Mouse (Mus musculus) CH12.LX (cell line): Measurements from ENCODE around the gene Nek9. TPM values are rescaled to one million over a fixed set of nuclear protein-coding genes. Genes with fewer than 3 reads are reported as not detected.

ENCODE experiments used
- DNase-seq: peaks from one replicate; pipeline ENCODE4 v3.0.0-alpha.2; 2013; ENCODE audit errors: extremely low read depth
- H3K27ac ChIP-seq: 2 replicates; pipeline ENCODE4 v1.5.1; 2012; ENCODE audit warnings: low read depth, mild to moderate bottlenecking, control low read depth, moderate library complexity; ENCODE audit not compliant: insufficient read depth
- H3K27me3 ChIP-seq: replicated peaks from 2 replicates; pipeline ENCODE3; 2012; ENCODE audit warnings: inconsistent platforms
- H3K36me3 ChIP-seq, 2 experiments: replicated peaks in 1 of 2; 2 replicates each; pipeline versions ENCODE3 to v1.6.1; 2012; ENCODE audit warnings: inconsistent platforms in 1 of 2, low read length in 1 of 2, mild to moderate bottlenecking in 1 of 2, mixed read lengths in 1 of 2, moderate library complexity in 1 of 2; ENCODE audit not compliant: control insufficient read depth in 1 of 2, insufficient read depth in 1 of 2
- H3K4me1 ChIP-seq, 2 experiments: 2 replicates each; pipeline ENCODE4 v1.6.1; 2012; ENCODE audit warnings: inconsistent platforms in 1 of 2, moderate library complexity in 1 of 2; ENCODE audit not compliant: insufficient read depth in 2 of 2, control insufficient read depth in 1 of 2
- H3K4me2 ChIP-seq: 2 replicates; pipeline ENCODE4 v1.6.1; 2012; ENCODE audit warnings: low read depth, mild to moderate bottlenecking, control low read depth; ENCODE audit not compliant: poor library complexity, insufficient read depth, severe bottlenecking
- H3K4me3 ChIP-seq, 3 experiments: fragments of 150-350 bp in 1 of 3; sonication (generic) in 1 of 3; replicated peaks in 1 of 3; 2 replicates each; pipeline versions ENCODE3 to v1.5.1; 2011 to 2012; ENCODE audit warnings: low read depth in 2 of 3, low read length in 2 of 3, mild to moderate bottlenecking in 2 of 3, moderate library complexity in 2 of 3, control low read depth in 1 of 3, improper control_type of control experiment in 1 of 3, inconsistent platforms in 1 of 3, mixed read lengths in 1 of 3; ENCODE audit not compliant: poor library complexity in 1 of 3
- H3K79me2 ChIP-seq: replicated peaks from 2 replicates; pipeline ENCODE4 v1.6.1; 2012; ENCODE audit warnings: mild to moderate bottlenecking, moderate library complexity; ENCODE audit not compliant: control insufficient read depth, poor library complexity, insufficient read depth, severe bottlenecking; ENCODE audit errors: extremely low read depth
- H3K9ac ChIP-seq: 2 replicates; pipeline ENCODE4 v1.6.1; 2012; ENCODE audit warnings: low read depth, mild to moderate bottlenecking, control low read depth, moderate library complexity; ENCODE audit not compliant: insufficient read depth
- H3K9me3 ChIP-seq: replicated peaks from 2 replicates; pipeline ENCODE3; 2012; ENCODE audit warnings: low read length, inconsistent platforms, mixed read lengths
- CHD1 ChIP-seq: IDR thresholded peaks from 2 replicates; pipeline ENCODE4 v1.6.1; 2012; ENCODE audit warnings: low read depth, low read length, improper control_type of control experiment, inconsistent platforms
- CHD2 ChIP-seq: IDR thresholded peaks from 2 replicates; pipeline ENCODE4 v1.6.1; 2011; ENCODE audit warnings: low read length, improper control_type of control experiment
- EP300 ChIP-seq: IDR thresholded peaks from 2 replicates; pipeline ENCODE4 v1.6.1; 2011; ENCODE audit warnings: low read length, improper control_type of control experiment
- IRF4 ChIP-seq: IDR thresholded peaks from 2 replicates; pipeline ENCODE4 v1.6.1; 2014; ENCODE audit warnings: low read depth, mild to moderate bottlenecking, inconsistent platforms, low read length, improper control_type of control experiment
- KAT2A ChIP-seq: IDR thresholded peaks from 2 replicates; pipeline ENCODE4 v1.6.1; 2012; ENCODE audit warnings: low read length, improper control_type of control experiment, inconsistent platforms; ENCODE audit not compliant: insufficient replicate concordance
- MAZ ChIP-seq: IDR thresholded peaks from 2 replicates; pipeline ENCODE4 v1.6.1; 2012; ENCODE audit warnings: low read depth, mild to moderate bottlenecking, inconsistent platforms, low read length, improper control_type of control experiment, moderate library complexity
- MEF2A ChIP-seq: IDR thresholded peaks from 2 replicates; pipeline ENCODE4 v1.6.1; 2014; ENCODE audit warnings: low read depth, mild to moderate bottlenecking, inconsistent platforms, low read length, improper control_type of control experiment, borderline replicate concordance
- MXI1 ChIP-seq: IDR thresholded peaks from 2 replicates; pipeline ENCODE4 v1.6.1; 2011; ENCODE audit warnings: mild to moderate bottlenecking, low read depth, low read length, improper control_type of control experiment
- MYC ChIP-seq: IDR thresholded peaks from 2 replicates; pipeline ENCODE4 v1.6.1; 2011; ENCODE audit warnings: low read depth, mild to moderate bottlenecking, improper control_type of control experiment, low read length
- PAX5 ChIP-seq: IDR thresholded peaks from 2 replicates; pipeline ENCODE4 v1.6.1; 2012; ENCODE audit warnings: low read length, inconsistent platforms, mixed read lengths
- RCOR1 ChIP-seq: conservative IDR thresholded peaks from 2 replicates; pipeline ENCODE4 v1.6.1; 2012; ENCODE audit warnings: low read depth, mild to moderate bottlenecking, inconsistent platforms, low read length, improper control_type of control experiment
- SMC3 ChIP-seq: IDR thresholded peaks from 2 replicates; pipeline ENCODE4 v1.6.1; 2011; ENCODE audit warnings: low read depth, low read length, improper control_type of control experiment
- TBP ChIP-seq: conservative IDR thresholded peaks from 2 replicates; pipeline ENCODE4 v1.6.1; 2011; ENCODE audit warnings: low read depth, low read length, improper control_type of control experiment
- UBTF ChIP-seq: IDR thresholded peaks from 2 replicates; pipeline ENCODE4 v1.6.1; 2012; ENCODE audit warnings: low read depth, mild to moderate bottlenecking, inconsistent platforms, low read length, improper control_type of control experiment, moderate library complexity
- USF2 ChIP-seq: conservative IDR thresholded peaks from 2 replicates; pipeline ENCODE4 v1.6.1; 2011; ENCODE audit warnings: low read depth, low read length, improper control_type of control experiment
- ZC3H11A ChIP-seq: IDR thresholded peaks from 2 replicates; pipeline ENCODE4 v1.6.1; 2012; ENCODE audit warnings: low read depth, mild to moderate bottlenecking, inconsistent platforms, low read length, improper control_type of control experiment
- ZNF384 ChIP-seq: IDR thresholded peaks from 2 replicates; pipeline ENCODE4 v1.6.1; 2012; ENCODE audit warnings: low read depth, low read length, improper control_type of control experiment, inconsistent platforms
- dilution Hi-C: fragments of 300-500 bp; cut with MboI; formaldehyde crosslinking; loops from 2 replicates; pipeline ENCODE4 v1.14.3; 2020; ENCODE audit warnings: low sequenced_read_pairs; ENCODE audit not compliant: extremely low pct_unique_long_range_greater_than_20kb, extremely low pct_ligation_motif_present
- in situ Hi-C: fragments of 300-500 bp; cut with MboI; formaldehyde crosslinking; loops from 3 replicates; pipeline ENCODE4 v1.14.3; 2019; ENCODE audit warnings: low sequenced_read_pairs, low pct_ligation_motif_present, low pct_unique_long_range_greater_than_20kb, mixed read lengths
- polyA plus RNA-seq: library from polyadenylated mRNA; unstranded; fragments of >175 nt; gene quantifications from 2 replicates; pipeline ENCODE4 v1.2.1, GENCODE M21; 2012; ENCODE audit warnings: low read depth; ENCODE audit not compliant: insufficient read length
- total RNA-seq, 2 experiments: library from RNA; depleted of rRNA; stranded (reverse); fragments of 300-350 nt in 1 of 2; fragments of >200 nt in 1 of 2; gene quantifications; 2 replicates each; pipeline ENCODE4 v1.2.3; 2012 to 2014

The Nek9 gene
- total and polyA plus RNA-seq, 3 experiments: 15.6 to 30.9 (median 27.4) TPM

DNA sequence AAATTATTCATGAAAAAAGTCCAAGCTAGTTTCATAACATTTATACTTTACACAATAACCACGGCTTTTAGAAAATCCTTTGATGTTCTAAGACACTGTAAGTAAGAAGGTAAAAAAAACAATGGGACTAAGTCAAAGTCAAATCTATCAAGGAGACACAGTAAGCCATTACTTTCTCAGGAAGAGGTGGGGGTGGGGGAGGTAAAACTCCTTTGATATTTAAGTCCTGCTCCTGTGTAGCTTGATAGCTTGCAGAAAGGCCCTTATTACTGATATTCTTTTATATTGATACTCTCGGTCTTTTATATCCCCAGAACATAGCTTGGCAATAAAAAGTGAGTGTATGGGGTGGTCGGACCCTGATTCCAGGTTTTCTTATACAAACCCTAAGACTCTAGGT lies 69.3 kb downstream of the Nek9 start:
- TF ChIP-seq MEF2A: no peak
- peak; percentile 48; the same call in 1 of the 2 replicates for TF ChIP-seq CHD2
- in situ Hi-C loops: no loop called here
- Histone ChIP-seq H3K4me2 (peak overlapping the region; percentile 72), H3K4me3 (peak overlapping the region; percentile 40 to 75 (median 61)), H3K27ac (no peak overlapping the region), H3K9ac (peak overlapping the region; percentile 86), H3K36me3 (peaks cover 3 to 28% of the 10 kb centered on the region in 2 experiments), H3K9me3 (no peaks in the 10 kb centered on the region), H3K79me2 (no peaks in the 10 kb centered on the region), H3K4me1 (peaks cover 4 to 41% of the 10 kb centered on the region in 2 experiments; a peak in 2 of 4 replicates), H3K27me3 (no peaks in the 10 kb centered on the region)
- dilution Hi-C loops: no loop called here
- no peak for DNase-seq

GRCm38 (mm10) chr12:85266248-85266647 lies 72.9 kb downstream of the Nek9 start:
- in situ Hi-C loops: no loop called here
- Histone ChIP-seq H3K27me3 (no peaks in the 10 kb centered on the region), H3K79me2 (no peaks in the 10 kb centered on the region), H3K36me3 (peaks cover 6 to 46% of the 10 kb centered on the region in 2 experiments)
- no peak for DNase-seq
- TF ChIP-seq MXI1 (no peak), CHD2 (no peak), ZNF384 (no peak), EP300 (no peak), TBP (no peak), KAT2A (no peak), PAX5 (no peak), ZC3H11A (no peak), MAZ (no peak), MYC (no peak), UBTF (no peak)
- TF ChIP-seq, all 38 proteins: peak for 0
- Histone ChIP-seq H3K4me1 (peaks cover 2 to 18% of the 10 kb centered on the region in 2 experiments; a peak in 2 of 4 replicates), H3K9me3 (no peaks in the 10 kb centered on the region), H3K4me2 (no peak overlapping the region), H3K9ac (no peak overlapping the region), H3K4me3 (no peak overlapping the region), H3K27ac (no peak overlapping the region)
- dilution Hi-C loops: no loop called here

GRCm38 (mm10) chr12:85264940-85265339 lies 74.2 kb downstream of the Nek9 start:
- H3K9me3 ChIP-seq: no peaks in the 10 kb centered on the region
- no peak overlapping the region for H3K4me2 ChIP-seq

More at GRCm38 (mm10) chr12:85264940-85265339, 74.2 kb downstream of the Nek9 start:
- no peak overlapping the region for H3K9ac ChIP-seq
- no peak overlapping the region for H3K27ac ChIP-seq
- peaks cover 12 to 58% of the 10 kb centered on the region in 2 experiments for H3K36me3 ChIP-seq
- H3K79me2 ChIP-seq: no peaks in the 10 kb centered on the region
- H3K27me3 ChIP-seq: no peaks in the 10 kb centered on the region
- H3K4me3 ChIP-seq: no peak overlapping the region
- DNase-seq: no peak
- in situ Hi-C loops: no loop called here
- H3K4me1 ChIP-seq: peaks cover 2 to 15% of the 10 kb centered on the region in 2 experiments; a peak in 2 of 4 replicates
- no peak for TF ChIP-seq KAT2A
- no peak for TF ChIP-seq RCOR1
- no peak for TF ChIP-seq SMC3
- TF ChIP-seq CHD1: no peak
- TF ChIP-seq MAZ: no peak
- TF ChIP-seq IRF4: no peak
- TF ChIP-seq USF2: no peak
- dilution Hi-C loops: no loop called here
